Mouse (Mus musculus): ENCODE measurements around the gene Ddhd1. TPM values are rescaled to one million over a fixed set of nuclear protein-coding genes. Genes with fewer than 3 reads are reported as not detected.

Ddhd1 gene
- polyA plus RNA-seq, 1 experiment, result 10.6 TPM

GRCm38 (mm10) chr14:45690520-45691246 is 32.7 kb upstream of the Ddhd1 start:
- DNase-seq (ENCODE audit: low read depth in 1 of 2, low spot score in 2 of 2), result peak in 1 of 2 experiments; percentile 14
- peak overlapping the region; percentile 38; the same call in 1 of the 2 replicates for H3K4me3 ChIP-seq (ENCODE audit: extremely low read depth, insufficient read depth, insufficient read length)
- no peaks in the 10 kb centered on the region for H3K36me3 ChIP-seq (ENCODE audit: control insufficient read depth, insufficient read depth, low read length)
- H3K4me1 ChIP-seq (ENCODE audit: control insufficient read depth, insufficient read depth, insufficient read length), result no peaks in the 10 kb centered on the region
- no peak overlapping the region for H3K27ac ChIP-seq (ENCODE audit: insufficient read depth, low read length)
- no peaks in the 10 kb centered on the region for H3K27me3 ChIP-seq (ENCODE audit: control insufficient read depth, insufficient read depth, low read length)
- TF ChIP-seq CTCF (IDR thresholded peaks at IDR 0.05; ENCODE audit: extremely low read depth, insufficient read depth, insufficient read length, insufficient replicate concordance) (peak; percentile 48; the same call in 1 of the 2 replicates), POLR2A (IDR thresholded peaks at IDR 0.05; ENCODE audit: low read depth, low read length) (no peak)
- 7% methylated on average over 16 of the region's 16 CpGs for WGBS

DNA sequence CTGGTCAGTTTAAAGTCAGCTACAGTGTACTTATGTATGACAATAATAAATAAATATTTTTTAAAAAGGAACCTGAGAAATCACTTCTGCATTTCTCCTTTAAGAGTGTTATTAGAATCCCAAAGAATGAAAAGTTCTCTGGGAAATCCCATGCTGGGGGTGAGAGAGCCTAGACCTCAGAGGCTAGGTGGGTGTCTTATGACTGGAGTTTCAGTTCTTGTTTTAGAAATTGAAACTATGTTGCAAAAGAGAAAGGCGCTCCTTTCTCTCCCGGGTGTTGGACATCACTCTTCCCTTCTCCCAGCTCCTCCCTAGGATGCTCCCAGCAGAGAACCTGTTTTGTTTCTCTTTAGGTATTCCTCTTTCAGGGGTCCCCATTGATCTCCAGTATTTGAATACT is 27.4 kb upstream of the Ddhd1 start:
- H3K4me3 ChIP-seq (ENCODE audit: extremely low read depth, insufficient read depth, insufficient read length), result no peak overlapping the region
- H3K36me3 ChIP-seq (ENCODE audit: control insufficient read depth, insufficient read depth, low read length), result no peaks in the 10 kb centered on the region
- no peak overlapping the region for H3K27ac ChIP-seq (ENCODE audit: insufficient read depth, low read length)
- 35% methylated on average over 2 of the region's 2 CpGs for WGBS
- H3K4me1 ChIP-seq (ENCODE audit: control insufficient read depth, insufficient read depth, insufficient read length), result no peaks in the 10 kb centered on the region
- DNase-seq (ENCODE audit: low read depth in 1 of 2, low spot score in 2 of 2), result no peak
- TF ChIP-seq POLR2A (IDR thresholded peaks at IDR 0.05; ENCODE audit: low read depth, low read length) (no peak), CTCF (IDR thresholded peaks at IDR 0.05; ENCODE audit: extremely low read depth, insufficient read depth, insufficient read length, insufficient replicate concordance) (no peak)
- H3K27me3 ChIP-seq (ENCODE audit: control insufficient read depth, insufficient read depth, low read length), result 0 out of 2 replicates have a peak, but pooled peaks cover 1% of the 10 kb centered on the region

DNA sequence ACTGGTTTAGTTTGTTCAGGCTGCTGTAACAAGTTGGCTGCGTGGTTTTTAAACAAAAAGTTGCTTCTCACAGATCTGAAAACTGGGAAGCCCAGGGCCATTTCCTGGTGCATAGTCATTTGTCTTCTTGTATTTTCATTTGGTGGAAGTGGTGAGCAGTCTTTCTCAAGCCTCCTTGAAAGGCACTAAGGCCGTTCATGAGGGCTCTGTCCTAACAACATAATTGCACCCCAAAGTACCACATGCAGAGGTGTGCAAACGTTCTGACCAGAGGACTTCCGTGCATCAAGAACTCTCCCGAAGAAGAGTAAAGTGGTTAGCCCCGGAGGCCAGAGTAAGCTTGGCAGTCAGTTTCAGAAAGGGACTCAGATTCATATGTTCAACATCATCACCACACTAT is 18.8 kb upstream of the Ddhd1 start:
- Histone ChIP-seq H3K4me3 (ENCODE audit: extremely low read depth, insufficient read depth, insufficient read length) (no peak overlapping the region), H3K27me3 (ENCODE audit: control insufficient read depth, insufficient read depth, low read length) (0 out of 2 replicates have a peak, but pooled peaks cover 2% of the 10 kb centered on the region), H3K36me3 (ENCODE audit: control insufficient read depth, insufficient read depth, low read length) (no peaks in the 10 kb centered on the region), H3K4me1 (ENCODE audit: control insufficient read depth, insufficient read depth, insufficient read length) (no peaks in the 10 kb centered on the region), H3K27ac (ENCODE audit: insufficient read depth, low read length) (no peak overlapping the region)
- WGBS, result 53% methylated on average over 6 of the region's 6 CpGs
- TF ChIP-seq CTCF (IDR thresholded peaks at IDR 0.05; ENCODE audit: extremely low read depth, insufficient read depth, insufficient read length, insufficient replicate concordance), result no peak
- TF ChIP-seq POLR2A (IDR thresholded peaks at IDR 0.05; ENCODE audit: low read depth, low read length), result no peak
- DNase-seq (ENCODE audit: low read depth in 1 of 2, low spot score in 2 of 2), result no peak

GRCm38 (mm10) chr14:45668325-45668724 is 10.4 kb upstream of the Ddhd1 start:
- Histone ChIP-seq H3K27me3 (ENCODE audit: control insufficient read depth, insufficient read depth, low read length) (no peaks in the 10 kb centered on the region), H3K36me3 (ENCODE audit: control insufficient read depth, insufficient read depth, low read length) (no peaks in the 10 kb centered on the region), H3K4me3 (ENCODE audit: extremely low read depth, insufficient read depth, insufficient read length) (no peak overlapping the region), H3K27ac (ENCODE audit: insufficient read depth, low read length) (no peak overlapping the region), H3K4me1 (ENCODE audit: control insufficient read depth, insufficient read depth, insufficient read length) (no peaks in the 10 kb centered on the region)
- TF ChIP-seq CTCF (IDR thresholded peaks at IDR 0.05; ENCODE audit: extremely low read depth, insufficient read depth, insufficient read length, insufficient replicate concordance), result no peak
- no peak for TF ChIP-seq POLR2A (IDR thresholded peaks at IDR 0.05; ENCODE audit: low read depth, low read length)
- WGBS, result 84% methylated on average over 4 of the region's 4 CpGs
- DNase-seq (ENCODE audit: low read depth in 1 of 2, low spot score in 2 of 2), result no peak

DNA sequence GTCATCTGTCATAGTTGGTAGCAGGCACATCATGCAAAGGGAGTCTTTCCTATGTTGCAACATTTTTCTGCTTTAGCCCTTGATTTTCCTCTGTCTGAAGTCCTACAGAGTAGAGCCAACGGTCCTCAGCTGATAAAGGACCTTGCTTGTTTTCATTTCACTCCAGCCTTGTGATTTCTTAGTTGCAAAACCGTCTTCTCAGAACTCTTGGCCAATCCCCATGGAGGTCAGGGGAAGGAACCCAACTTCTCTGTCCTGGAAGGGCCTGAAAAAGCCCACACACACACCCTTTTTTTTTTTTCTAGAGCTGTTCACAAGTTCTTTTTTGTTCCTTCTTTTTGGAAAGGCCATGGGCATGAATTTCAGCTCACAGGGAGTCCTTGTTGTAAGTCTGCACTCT is 9.3 kb upstream of the Ddhd1 start:
- WGBS, result 70% methylated on average over 2 of the region's 2 CpGs
- H3K4me3 ChIP-seq (ENCODE audit: extremely low read depth, insufficient read depth, insufficient read length), result no peak overlapping the region
- H3K4me1 ChIP-seq (ENCODE audit: control insufficient read depth, insufficient read depth, insufficient read length), result no peaks in the 10 kb centered on the region
- no peak for DNase-seq (ENCODE audit: low read depth in 1 of 2, low spot score in 2 of 2)
- no peak overlapping the region for H3K27ac ChIP-seq (ENCODE audit: insufficient read depth, low read length)
- TF ChIP-seq CTCF (IDR thresholded peaks at IDR 0.05; ENCODE audit: extremely low read depth, insufficient read depth, insufficient read length, insufficient replicate concordance) (no peak), POLR2A (IDR thresholded peaks at IDR 0.05; ENCODE audit: low read depth, low read length) (no peak)
- no peaks in the 10 kb centered on the region for H3K27me3 ChIP-seq (ENCODE audit: control insufficient read depth, insufficient read depth, low read length)
- H3K36me3 ChIP-seq (ENCODE audit: control insufficient read depth, insufficient read depth, low read length), result no peaks in the 10 kb centered on the region

GRCm38 (mm10) chr14:45661575-45661974 is 3.6 kb upstream of the Ddhd1 start:
- no peak overlapping the region for H3K4me3 ChIP-seq (ENCODE audit: extremely low read depth, insufficient read depth, insufficient read length)
- WGBS, result 80% methylated on average over 5 of the region's 5 CpGs
- TF ChIP-seq CTCF (IDR thresholded peaks at IDR 0.05; ENCODE audit: extremely low read depth, insufficient read depth, insufficient read length, insufficient replicate concordance) (no peak), POLR2A (IDR thresholded peaks at IDR 0.05; ENCODE audit: low read depth, low read length) (no peak)
- H3K27ac ChIP-seq (ENCODE audit: insufficient read depth, low read length), result no peak overlapping the region
- no peak for DNase-seq (ENCODE audit: low read depth in 1 of 2, low spot score in 2 of 2)
- no peaks in the 10 kb centered on the region; the same call in 1 of the 2 replicates for H3K27me3 ChIP-seq (ENCODE audit: control insufficient read depth, insufficient read depth, low read length)
- H3K36me3 ChIP-seq (ENCODE audit: control insufficient read depth, insufficient read depth, low read length), result no peaks in the 10 kb centered on the region
- peaks cover 5% of the 10 kb centered on the region; the same call in 1 of the 2 replicates for H3K4me1 ChIP-seq (ENCODE audit: control insufficient read depth, insufficient read depth, insufficient read length)

DNA sequence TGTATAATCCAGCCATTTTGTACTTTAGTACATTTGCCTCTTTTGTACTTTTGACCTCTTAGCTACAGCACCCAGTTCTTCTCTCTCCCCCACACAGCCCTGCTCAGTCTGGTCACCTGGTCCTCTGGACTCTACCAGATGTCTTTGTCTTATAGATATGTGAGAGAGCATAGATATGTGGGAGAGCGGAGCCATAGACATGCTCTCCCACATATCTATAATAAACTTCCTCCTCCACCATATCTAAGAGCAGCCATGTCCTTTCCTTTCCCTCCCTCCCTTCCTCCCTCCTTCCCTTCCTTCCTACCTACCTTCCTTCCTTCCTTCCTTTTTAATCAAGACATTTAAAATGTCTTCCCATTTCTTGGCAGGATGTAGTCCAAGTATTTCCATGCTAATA is 2.4 kb upstream of the Ddhd1 start:
- no peak for DNase-seq (ENCODE audit: low read depth in 1 of 2, low spot score in 2 of 2)
- no peak overlapping the region for H3K27ac ChIP-seq (ENCODE audit: insufficient read depth, low read length)
- WGBS, result 100% methylated on average over 1 of the region's 1 CpGs
- no peaks in the 10 kb centered on the region for H3K36me3 ChIP-seq (ENCODE audit: control insufficient read depth, insufficient read depth, low read length)
- TF ChIP-seq POLR2A (IDR thresholded peaks at IDR 0.05; ENCODE audit: low read depth, low read length), result no peak
- no peak for TF ChIP-seq CTCF (IDR thresholded peaks at IDR 0.05; ENCODE audit: extremely low read depth, insufficient read depth, insufficient read length, insufficient replicate concordance)
- H3K27me3 ChIP-seq (ENCODE audit: control insufficient read depth, insufficient read depth, low read length), result no peaks in the 10 kb centered on the region; the same call in 1 of the 2 replicates
- peaks cover 8% of the 10 kb centered on the region; the same call in 1 of the 2 replicates for H3K4me1 ChIP-seq (ENCODE audit: control insufficient read depth, insufficient read depth, insufficient read length)
- no peak overlapping the region for H3K4me3 ChIP-seq (ENCODE audit: extremely low read depth, insufficient read depth, insufficient read length)
